Mouse (Mus musculus): ENCODE data around the gene Vash1.

Gene Vash1

DNA sequence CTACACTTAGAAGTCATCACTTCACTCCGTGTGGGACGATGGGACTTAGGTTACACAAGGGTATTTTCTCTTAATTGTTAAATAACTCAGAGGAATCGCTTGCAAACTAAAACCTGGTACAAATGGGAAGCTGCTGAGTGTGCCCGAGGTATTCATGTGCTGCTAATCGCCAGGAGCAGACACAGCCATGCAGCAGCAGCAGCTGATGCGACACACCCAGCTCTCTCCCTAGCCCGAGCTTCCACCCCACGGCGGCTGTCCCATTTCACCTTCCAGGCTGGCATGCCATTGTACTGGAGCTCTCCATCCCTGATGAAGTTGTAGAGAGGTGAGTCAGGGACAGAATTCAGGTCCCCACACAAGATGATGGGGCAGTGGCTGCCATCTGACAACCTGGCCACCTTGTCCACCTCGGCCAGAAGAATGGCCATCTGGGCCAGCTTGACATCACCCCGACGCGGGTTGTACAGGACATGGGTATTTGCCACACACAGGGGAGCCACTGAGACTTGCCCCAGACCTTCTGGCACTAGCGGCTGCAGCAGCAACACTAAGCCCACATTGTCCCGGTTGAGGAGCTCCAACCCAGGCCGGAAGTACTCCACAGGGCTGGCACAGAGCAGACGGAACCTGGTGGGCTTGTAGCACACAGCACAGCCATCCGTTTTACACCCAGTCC, 41.6 kb downstream of the Vash1 start:
- no peak for DNase-seq (ENCODE audit: low spot score)

- DNase-seq (ENCODE audit: low spot score) = no peak
These were observed 43.0 kb downstream of the Vash1 start for GRCm38 (mm10) chr12:86721453-86721852.

GRCm38 (mm10) chr12:86724300-86724699, 45.8 kb downstream of the Vash1 start:
- DNase-seq (ENCODE audit: low spot score) = no peak

DNA sequence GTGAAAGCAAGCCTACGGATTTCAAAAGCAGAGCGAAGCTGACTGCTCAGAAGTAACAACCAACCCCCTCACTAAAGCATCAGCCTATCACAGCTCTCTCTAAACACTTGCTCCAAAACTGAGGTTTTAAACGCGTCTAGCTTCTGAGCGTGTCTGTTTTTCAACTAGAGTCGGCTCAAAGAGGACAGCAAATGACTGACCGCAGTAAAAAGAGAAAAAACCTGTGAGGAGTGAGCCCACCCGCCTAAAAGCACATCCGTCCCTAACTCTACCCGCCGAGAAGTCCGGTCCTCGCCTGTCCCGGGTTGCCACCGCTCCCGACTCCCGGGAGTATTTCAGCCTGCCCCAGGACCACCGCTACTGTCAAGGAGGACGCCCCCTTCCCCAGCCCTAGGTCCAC, 47.2 kb downstream of the Vash1 start:
- DNase-seq (ENCODE audit: low spot score) = no peak

- peak; percentile 98 for DNase-seq (ENCODE audit: low spot score)
These were observed 47.7 kb downstream of the Vash1 start, which contains the start of gene Angel1 for GRCm38 (mm10) chr12:86726120-86726640. Angel1 (minus strand) TSS chr12:86726460.

- no peak for DNase-seq (ENCODE audit: low spot score)
These were observed 55.9 kb downstream of the Vash1 start, which contains the start of gene Lrrc74a for GRCm38 (mm10) chr12:86734319-86734810. Lrrc74a (plus strand) TSS chr12:86734369.
